Mouse (Mus musculus): ENCODE data around the gene Gckr. TPM values are rescaled to one million over a fixed set of nuclear protein-coding genes. Genes with fewer than 3 reads are reported as not detected.

The Gckr gene
- under 1 TPM in 2 of 3 experiments, not detected in 1; 0.15 to 0.48 TPM for polyA plus RNA-seq (2017; shearing (Covaris generic))

DNA sequence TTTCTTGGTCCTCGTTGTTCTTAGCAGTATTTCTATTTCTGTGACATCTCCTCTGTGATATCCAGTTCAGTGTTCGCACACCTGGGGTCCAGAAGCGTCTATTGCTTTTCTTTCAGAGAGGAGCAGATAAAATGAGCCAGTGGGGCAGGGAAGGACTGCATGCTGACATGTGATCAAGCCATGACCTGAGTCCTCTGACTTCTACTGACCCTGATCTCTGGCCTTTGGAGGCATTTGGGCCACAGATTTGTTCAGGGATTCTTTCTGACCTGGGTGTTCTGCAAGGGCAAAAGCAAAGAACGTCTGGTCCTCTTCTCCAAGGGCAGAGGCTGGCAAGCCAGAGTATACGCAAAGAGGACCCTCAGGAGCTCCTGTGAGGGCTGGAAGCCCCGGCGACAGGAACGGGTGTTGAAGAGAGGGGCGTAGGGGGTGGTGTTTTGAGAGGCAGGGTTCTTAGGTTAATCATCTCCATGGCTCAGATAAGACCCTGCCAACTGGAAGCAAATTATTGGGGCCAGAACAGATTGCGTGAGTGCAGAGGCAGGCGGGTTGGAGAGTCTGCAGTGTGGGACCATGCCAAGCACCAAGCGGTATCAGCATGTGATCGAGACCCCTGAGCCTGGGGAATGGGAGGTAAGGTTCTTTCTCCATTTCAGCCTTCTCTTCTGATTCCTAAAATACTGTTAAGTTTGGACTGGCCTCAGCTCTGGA, at the start of gene Gckr:
Gckr (plus strand) TSS at position 397 of the 711 bp plus-strand sequence.
- no peak for ATAC-seq

GRCm38 (mm10) chr5:31250716-31251115, 46.5 kb upstream of the Gckr start:
- ATAC-seq = no peak

DNA sequence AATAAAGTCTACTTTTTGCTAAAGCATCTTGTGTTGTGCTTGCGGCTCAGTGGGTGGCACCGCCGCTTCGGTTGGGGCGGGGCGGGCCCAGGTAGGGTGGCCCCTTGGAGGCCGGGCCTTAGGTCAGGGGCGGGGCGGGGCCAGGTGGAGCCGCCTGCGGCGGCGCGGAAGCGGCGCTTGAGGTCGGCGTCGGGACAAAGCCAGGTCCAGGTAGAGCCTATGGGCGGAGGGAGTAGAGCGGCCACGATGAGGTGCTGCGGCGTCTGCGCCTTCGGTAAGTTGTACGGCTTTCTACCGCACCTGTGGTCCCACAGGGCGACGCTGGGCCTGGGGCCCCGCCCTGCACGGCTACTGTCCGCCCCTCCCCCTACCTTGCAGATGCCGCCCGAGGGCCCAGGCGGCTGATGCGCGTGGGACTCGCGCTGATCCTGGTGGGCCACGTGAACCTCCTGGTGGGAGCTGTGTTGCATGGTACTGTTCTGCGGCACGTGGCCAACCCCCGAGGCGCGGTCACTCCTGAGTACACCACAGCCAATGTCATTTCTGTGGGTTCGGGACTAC, 45.6 kb upstream of the Gckr start, which contains the start of gene Krtcap3:
Krtcap3 (plus strand) TSS at position 151 of the 561 bp plus-strand sequence.
- ATAC-seq = peak; percentile 47

DNA sequence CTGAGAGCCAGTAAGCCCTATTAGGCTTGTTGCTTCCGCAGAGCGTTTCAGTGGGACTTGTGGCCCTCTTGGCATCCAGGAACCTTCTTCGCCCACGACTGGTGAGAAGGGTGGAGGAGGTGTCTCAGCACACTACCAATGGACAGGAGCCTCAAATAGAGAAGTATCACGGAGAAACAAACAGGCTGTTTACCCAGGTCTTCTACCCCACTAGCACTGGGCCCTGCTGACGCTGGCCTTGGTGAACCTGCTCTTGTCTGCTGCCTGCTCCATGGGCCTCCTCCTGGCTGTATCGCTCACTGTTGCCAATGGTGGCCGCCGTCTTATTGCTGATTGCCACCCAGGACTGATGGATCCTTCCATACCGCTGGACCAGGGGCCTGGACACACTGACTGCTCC, 45.1 kb upstream of the Gckr start:
- ATAC-seq = no peak

- ATAC-seq = no peak
Observed at GRCm38 (mm10) chr5:31252795-31253545, 44.3 kb upstream of the Gckr start.

GRCm38 (mm10) chr5:31253806-31254205, 43.4 kb upstream of the Gckr start:
- ATAC-seq = no peak

DNA sequence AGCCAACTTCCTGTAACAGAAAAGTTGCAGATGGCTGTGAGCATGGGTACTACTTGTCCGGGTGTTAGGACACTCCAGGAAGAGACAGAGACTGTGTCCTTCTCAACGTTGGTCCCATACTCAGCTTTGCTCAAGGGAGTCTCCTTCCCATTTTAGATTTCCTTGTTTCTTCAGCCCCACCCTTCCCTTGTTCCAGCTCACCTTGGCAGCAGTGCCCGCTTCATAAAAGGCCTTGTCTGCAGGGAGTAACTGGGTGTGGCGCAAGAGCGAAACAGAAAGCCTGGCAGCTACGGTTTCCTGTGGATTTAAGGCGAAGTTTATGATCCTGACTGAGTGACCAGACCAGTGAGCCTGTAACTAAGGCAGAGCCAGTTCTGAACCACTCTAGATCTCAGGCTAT, 42.8 kb upstream of the Gckr start:
- ATAC-seq = no peak

- no peak for ATAC-seq
Observed at GRCm38 (mm10) chr5:31254901-31255300, 42.3 kb upstream of the Gckr start.

DNA sequence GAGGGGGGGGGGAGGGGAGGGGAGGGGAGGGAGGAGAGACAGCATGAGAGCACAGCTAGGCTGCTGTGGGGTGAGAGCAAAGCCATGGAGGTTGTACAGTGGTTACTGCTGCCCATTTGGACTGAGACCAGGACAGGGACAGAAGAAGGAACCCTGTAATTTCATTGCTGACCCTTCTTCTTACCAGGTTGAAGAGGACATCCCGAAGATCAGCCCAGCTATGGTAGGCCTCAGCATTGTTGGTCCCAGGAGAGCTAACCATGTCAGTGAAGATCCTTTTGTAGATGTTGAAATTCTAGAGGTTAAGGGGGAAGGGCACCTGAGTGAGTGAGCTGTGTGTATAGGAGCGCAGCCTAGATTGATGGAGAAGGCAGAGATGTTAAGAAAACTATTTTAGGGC, 41.9 kb upstream of the Gckr start:
- no peak for ATAC-seq

GRCm38 (mm10) chr5:31255971-31256370, 41.3 kb upstream of the Gckr start:
- ATAC-seq = peak; percentile 67

DNA sequence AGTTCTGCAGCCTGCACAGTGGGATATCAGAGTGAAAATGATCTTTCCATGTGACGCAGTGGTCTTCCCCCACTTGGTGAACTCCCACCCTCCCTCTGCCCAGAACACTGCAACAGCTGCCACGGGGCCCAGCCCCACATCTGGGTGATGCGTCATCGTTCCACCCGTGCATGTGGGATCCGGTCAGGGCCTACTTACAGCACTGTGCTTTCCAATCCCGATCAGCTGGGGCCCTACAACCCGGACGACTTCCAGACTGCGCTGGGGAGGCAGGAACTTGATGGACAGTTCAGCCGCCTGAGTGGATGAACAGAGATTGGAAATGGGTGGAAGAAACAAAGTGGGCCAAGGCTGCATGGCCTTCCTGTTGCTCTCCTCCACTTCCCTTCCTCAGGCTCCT, 39.6 kb upstream of the Gckr start:
- ATAC-seq = no peak

GRCm38 (mm10) chr5:31266101-31266500, 31.1 kb upstream of the Gckr start:
- no peak for ATAC-seq

DNA sequence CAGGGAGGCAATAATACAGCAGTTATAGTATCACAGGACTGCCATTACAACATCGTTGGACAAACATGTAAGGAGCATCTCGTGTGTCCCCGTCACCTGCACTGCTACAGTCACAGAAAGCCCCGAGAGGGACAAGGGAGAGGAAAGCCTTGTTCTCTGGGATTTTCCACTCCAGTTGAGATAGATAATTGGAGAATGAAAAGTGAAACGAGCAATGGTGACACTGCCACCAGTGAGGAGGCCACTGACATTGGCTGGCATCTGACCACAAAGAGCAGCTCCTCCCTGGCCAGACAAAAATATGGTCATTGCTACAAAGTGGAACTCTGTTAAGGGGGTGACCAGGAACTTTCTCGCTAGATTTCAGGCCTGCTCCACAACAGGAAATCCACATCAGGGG, 29.6 kb upstream of the Gckr start:
- ATAC-seq = no peak

- ATAC-seq = no peak
Observed at GRCm38 (mm10) chr5:31273018-31273417, 24.2 kb upstream of the Gckr start.

DNA sequence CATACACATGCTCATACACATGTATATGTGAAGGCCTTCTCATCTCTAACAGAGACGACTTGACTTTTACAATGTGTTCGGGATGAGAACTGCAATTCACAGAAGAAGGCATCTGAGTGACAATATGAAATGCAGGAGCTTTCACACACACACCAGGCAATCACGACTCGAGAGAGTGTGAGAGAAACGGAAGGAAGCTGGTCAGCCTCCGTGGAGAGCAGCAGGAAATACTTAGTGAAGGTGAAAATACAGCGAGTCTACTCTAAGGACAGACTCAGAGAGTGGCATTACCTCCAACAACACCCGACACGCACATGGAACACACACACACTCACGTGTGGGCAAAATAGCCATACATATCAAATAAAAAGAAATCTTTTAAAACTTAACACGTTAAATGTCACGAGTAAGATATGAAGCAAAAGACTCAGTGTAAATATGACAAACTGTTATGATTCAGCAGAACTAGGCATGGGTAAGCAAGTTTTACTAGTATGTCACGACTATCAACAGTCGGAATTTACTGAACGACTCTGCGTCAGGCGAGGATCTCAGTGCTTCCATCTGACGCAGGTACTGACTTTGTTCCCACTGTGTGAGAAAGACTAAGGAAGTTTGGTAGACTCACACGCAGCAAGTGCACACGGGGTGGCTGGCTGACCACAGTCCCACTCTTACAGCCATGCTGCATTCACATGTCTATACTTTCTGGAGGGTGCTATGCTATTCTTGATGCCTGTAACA, 17.8 kb upstream of the Gckr start:
- ATAC-seq = peak; percentile 43

DNA sequence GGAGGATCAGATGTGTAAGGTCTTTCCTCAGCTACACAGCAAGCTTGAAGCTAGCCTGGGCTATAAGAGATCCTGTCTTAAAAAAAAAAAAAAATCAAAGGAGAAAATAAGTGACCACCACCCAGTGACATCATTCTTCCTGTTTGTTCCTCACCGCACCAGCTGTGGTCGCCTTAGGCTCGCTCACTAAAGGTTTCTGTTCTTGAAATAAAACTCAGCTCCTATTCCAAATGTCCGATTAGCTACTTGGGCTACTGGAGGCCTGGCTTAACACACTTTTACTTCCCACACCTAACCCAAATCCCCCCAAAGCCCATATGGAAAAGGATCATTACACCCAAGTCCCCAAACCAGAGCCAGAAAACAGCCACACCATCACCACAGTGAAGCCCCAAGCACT, 9.0 kb upstream of the Gckr start:
- no peak for ATAC-seq

GRCm38 (mm10) chr5:31288655-31289054, 8.6 kb upstream of the Gckr start:
- no peak for ATAC-seq

DNA sequence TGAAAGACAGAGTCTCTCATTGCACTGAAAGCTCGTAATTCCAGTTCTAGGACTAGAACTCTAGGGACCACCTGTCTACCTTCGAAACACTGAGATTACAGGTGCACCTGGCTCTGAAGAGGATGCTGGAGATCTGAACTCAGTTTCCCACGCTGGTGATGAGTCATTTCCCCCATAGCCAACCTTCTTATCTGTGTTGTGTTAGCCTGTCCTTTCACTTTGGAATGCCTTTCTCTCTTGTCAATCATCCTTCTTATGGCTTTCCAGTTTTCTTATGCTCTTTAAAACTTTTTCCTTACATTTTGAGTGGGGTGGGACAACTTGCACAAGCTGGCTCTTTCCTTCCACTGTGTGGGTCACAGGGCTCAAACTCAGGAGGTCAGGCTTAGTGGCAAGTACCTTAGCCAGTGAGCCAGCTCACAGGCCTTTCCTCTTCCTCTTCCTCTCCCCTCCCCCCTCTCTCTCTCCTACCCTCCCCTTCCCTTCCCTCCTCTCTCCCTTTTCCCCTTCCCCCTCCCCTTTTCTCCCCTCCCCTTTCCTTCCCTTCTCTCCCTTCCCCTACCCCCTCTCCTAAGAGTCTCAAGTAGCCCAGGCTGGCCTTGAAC, 7.5 kb upstream of the Gckr start:
- ATAC-seq = no peak

DNA sequence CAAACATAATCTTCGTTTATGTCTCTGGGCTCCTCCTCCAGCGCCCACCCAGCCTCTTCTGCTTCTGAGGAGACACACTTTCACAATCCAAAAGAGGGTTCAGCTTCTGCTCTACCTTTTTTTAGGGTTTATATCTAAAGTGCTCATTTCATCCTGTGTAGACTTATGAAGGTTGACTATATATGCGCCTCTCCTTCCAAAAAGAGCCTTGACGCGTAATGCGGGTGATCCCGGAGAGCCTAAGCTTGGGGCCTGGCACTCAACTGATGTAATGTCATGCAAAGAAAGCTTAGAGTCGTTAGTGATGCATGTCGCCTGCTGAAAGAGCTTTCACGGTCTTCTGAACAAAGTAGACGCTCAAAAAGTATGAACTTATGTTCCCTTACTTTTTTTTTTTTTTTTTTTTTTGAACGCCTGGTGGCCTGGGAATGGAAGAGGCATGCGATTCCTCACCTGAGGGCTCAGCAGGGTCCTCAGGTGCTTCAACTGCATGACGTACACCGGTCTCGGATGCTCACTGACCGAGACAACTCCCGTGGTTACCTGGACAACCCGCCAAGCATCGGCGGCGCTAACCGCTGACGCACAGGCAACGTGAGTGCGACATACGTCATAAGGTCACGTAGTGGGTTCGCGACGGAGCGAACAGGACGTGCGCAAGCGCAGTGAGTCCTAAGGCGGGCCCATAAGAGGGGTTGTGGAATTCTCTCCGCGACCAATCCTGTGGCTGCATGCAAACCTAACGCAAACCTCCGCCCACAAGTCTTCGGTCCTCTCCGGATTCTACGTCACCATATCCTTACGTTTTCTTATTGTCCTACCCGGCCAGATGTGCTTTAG, 6.5 kb upstream of the Gckr start, which contains the start of gene Ift172:
Ift172 (minus strand) TSS at position 596 of the 840 bp plus-strand sequence.
- peak; percentile 96 for ATAC-seq

DNA sequence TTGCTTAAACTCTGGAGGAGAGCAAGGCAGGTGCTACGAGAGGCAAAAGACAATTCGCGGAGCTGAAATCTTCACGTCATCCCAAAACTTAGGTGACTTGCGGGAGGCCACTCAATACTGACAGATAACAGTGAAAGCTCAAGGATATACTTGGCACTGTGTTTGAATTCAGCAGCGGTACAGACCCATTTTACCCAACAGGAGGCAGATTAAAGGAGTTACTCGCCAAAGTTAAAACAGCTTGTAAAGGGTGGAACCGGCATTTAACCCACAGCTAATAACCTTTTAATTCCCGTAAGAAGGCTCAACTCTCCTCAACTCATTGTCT, 5.9 kb upstream of the Gckr start:
- ATAC-seq = no peak

DNA sequence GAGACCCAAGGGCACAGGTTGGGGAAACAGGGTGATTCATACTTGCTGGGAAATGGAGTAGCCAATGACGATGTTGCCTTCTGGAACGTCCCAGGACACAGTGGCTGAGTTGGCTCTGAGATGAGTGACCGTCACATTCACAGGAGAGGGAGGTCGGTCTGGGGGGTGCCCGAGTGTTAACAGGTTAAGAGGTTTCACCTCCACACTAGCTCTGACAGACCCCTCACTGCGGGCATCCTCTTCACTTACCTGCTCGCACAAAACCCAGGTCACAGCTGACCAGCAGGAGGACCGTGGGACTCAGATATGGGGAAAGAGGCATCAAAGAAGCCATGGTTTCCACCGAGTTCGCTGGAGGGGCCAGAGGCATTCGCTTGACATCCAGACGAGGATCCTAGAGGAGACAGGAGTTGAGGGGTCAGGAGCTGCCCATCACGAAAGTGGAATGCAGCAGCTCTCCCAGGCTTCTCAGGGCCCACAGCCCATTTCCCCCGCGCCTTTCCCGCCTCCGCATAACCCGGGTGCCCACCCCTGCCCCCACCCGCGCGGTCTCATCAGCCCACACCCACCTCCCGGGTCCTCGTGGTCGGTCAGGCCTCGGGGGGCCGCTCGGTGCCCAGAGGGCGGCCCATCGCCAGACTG, 2.2 kb upstream of the Gckr start:
- ATAC-seq = no peak
